Mouse (Mus musculus) right cerebral cortex, postnatal 4 days (tissue): ENCODE data around the gene Stk4.
A peak's percentile ranks its signal among the peaks of the same experiment; 100 is the strongest.

Experiments used
- DNase-seq: peaks from one replicate; pipeline ENCODE4 v3.0.0-alpha.2; 2022

Stk4 gene

DNA sequence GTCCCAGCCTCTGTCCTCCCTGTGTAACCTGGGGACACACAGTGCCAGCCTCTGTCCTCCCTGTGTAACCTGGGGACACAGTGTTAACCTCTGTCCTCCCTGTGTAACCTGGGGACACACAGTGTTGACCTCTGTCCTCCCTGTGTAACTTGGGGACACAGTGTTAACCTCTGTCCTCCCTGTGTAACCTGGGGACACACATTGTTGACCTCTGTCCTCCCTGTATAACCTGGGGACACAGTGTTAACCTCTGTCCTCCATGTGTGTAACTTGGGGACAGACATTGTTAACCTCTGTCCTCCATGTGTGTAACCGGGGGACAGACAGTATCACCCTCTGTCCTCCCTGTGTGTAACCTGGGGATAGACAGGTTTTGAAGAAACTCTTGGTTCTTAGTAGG, 61.5 kb downstream of the Stk4 start:
- no peak for DNase-seq

- DNase-seq, result peak; percentile 32
Observed at GRCm38 (mm10) chr2:164134563-164134962, 64.4 kb downstream of the Stk4 start.

DNA sequence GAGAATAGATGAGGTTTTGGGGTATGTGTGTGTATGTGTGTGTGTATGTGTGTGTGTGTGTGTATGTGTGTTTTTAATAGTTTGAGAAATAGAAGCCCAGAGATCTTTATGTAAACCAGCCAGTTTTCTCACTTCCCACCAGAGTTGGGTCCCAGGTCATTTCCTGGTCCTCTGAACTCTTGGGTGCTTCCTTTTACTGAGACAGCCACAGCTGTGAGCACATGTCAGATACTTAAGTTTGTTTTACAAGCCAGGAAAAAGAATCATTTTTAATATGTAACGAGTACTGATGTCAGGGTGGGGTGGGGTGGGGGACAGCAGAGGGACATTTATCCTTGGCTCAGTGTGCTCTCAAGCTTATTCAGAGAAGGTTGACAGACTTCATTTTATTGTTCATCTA, 65.2 kb downstream of the Stk4 start:
- no peak for DNase-seq

- no peak for DNase-seq
Observed at GRCm38 (mm10) chr2:164136393-164136792, 66.3 kb downstream of the Stk4 start.

- no peak for DNase-seq
Observed at GRCm38 (mm10) chr2:164137754-164138153, 67.6 kb downstream of the Stk4 start.

GRCm38 (mm10) chr2:164142021-164142420, 71.9 kb downstream of the Stk4 start:
- peak; percentile 35 for DNase-seq

- no peak for DNase-seq
Observed at GRCm38 (mm10) chr2:164144025-164144424, 73.9 kb downstream of the Stk4 start.

DNA sequence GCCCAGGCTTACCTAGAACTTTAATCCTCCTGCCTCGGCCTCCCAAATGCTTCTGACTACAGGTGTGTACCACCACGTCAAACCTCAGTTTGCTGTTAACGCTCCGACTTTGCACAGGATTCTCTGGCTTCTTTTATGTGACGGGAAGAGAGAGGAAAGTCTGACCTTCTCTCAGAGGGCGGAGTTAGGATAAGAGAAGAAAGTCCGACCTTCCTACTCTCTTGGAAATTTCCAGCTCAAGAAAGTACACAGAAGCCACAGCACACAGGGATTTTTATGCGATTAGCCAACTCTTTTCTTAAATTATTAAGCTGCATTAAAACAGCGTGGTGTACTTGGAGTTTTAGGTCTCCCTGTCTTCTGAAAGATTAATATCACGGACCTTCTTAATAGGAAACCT, 74.4 kb downstream of the Stk4 start:
- no peak for DNase-seq

- DNase-seq, result no peak
Observed at GRCm38 (mm10) chr2:164146556-164146955, 76.4 kb downstream of the Stk4 start.

- DNase-seq, result no peak
Observed at GRCm38 (mm10) chr2:164150086-164150760, 80.1 kb downstream of the Stk4 start.

DNA sequence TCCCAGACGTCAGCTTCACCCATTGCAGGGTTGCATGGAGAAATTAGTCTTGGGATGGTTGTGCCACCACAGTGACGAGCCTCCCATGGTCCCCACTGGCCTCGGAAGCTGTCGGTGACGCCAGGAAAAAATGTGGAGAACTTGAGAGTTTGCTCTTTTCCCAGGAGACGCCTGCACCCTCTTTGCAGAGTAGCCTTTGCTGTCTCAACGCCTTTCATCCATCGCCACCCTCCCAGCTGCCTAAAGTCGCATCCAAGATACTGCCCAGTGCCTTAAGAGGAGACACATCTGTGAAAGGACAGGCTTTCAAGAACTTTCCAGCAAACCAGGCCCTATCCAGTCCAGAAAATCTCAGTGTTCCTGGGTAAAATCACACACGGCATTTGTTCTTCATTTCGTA, 82.2 kb downstream of the Stk4 start:
- no peak for DNase-seq

DNA sequence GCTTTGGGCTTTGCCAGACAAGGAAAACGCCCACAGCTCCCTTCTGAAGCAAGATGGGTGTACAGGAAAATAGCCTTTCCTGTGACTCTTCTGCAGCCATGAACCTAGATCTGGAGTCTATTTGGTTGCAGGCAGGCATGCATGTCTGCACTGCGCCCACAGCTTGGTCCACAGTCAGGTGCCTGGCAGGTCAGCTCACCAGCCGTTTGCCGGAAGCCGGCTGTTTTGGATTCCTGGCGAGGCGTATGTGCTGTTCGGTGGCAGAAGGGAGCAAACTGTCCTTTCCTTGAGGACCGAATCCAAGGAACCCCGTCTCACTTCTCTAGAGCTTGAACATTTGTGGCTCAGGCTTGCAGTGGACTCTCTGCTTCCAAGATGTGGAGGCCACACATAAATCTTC, 83.9 kb downstream of the Stk4 start:
- DNase-seq, result no peak

DNA sequence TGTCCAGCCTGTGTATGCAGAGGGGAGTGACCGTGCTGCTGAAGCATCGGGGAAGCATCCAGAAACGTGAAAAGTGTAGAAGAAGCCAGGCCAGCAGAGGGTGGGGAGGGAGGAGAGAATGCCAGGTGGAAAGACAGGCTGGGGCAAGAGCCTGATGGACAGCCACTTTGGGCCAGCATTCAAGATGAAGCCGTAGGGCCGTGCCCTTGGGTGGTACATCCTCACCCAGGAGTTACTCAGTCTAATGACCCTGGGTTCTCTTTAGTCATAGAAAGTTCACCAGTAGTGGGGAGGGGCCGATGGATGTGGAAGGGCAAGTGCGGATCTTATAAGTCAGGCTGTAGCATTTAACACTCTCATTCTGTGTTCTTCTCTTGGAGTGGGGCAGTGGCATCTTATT, 86.0 kb downstream of the Stk4 start:
- no peak for DNase-seq

DNA sequence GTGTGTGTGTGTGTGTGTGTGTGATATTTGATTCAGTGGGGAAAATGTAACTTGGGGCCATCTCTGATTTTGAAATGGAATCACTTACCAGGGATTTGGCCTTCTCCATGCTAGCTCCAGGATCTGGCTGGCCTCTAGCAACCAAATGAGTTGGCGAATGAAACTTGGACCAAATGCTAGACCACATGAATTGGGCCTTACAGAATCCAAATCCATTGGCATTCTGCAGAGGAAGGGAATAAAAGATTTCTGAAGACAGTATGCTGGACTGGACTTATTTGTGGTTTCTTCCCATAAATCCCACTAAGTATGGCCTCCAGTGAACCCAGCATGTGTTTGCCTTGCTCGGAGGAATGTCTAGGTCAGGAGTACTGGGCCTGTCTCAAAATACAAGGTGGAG, 88.7 kb downstream of the Stk4 start:
- no peak for DNase-seq

DNA sequence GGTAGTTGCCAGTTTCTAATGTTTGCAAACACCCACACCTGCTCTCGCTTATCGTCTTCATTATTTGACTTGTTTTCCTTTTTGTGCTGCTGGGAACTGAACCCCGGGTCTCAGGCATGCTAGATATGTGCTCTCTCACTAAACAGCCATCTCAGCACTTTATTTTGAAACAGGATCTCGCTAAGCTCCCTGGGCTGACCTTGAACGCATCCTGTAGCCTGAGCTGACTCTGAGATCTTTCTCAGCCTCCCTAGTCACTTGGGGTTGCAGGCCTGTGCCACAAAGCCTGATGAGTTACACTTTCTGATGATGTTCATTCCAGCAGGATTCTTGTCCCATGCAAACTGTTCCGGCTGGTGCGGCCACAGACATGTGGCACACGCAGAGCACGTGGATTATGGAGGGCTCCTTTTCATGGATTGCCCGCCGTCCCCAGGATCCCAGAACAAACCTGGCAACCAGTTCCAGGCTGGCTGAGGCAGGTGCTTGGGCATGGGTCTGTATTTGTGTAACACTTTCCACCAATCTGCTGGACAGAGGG, 91.5 kb downstream of the Stk4 start:
- no peak for DNase-seq

GRCm38 (mm10) chr2:164164941-164165340, 94.8 kb downstream of the Stk4 start:
- DNase-seq, result no peak

GRCm38 (mm10) chr2:164167752-164168570, 97.8 kb downstream of the Stk4 start:
- no peak for DNase-seq

GRCm38 (mm10) chr2:164168571-164168946, 98.4 kb downstream of the Stk4 start:
- DNase-seq, result peak; percentile 63

DNA sequence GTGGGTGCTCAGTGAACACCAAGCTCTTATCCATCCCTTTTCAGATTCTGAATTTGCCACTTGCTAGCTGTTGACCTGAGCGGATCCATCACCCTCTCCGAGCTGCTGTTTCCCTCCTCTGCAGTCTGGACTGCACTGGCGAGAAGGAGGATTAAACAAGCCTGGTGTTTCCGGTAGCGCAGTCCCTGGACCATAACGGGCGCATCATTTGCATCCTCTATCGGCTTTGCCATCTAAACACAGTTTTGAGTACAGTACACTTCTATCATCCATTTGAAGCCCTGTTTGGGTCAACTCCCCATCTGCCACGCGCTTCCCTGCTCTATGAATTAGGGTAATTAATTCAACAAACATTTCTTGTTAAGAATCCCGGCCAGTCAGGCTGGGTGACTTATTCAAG, 100.2 kb downstream of the Stk4 start:
- DNase-seq, result no peak

- no peak for DNase-seq
Observed at GRCm38 (mm10) chr2:164170902-164171301, 100.8 kb downstream of the Stk4 start, which contains the start of gene Kcns1. Gene Kcns1 (minus strand): TSS chr2:164171113.

- no peak for DNase-seq
Observed at GRCm38 (mm10) chr2:164173394-164173793, 103.3 kb downstream of the Stk4 start.

DNA sequence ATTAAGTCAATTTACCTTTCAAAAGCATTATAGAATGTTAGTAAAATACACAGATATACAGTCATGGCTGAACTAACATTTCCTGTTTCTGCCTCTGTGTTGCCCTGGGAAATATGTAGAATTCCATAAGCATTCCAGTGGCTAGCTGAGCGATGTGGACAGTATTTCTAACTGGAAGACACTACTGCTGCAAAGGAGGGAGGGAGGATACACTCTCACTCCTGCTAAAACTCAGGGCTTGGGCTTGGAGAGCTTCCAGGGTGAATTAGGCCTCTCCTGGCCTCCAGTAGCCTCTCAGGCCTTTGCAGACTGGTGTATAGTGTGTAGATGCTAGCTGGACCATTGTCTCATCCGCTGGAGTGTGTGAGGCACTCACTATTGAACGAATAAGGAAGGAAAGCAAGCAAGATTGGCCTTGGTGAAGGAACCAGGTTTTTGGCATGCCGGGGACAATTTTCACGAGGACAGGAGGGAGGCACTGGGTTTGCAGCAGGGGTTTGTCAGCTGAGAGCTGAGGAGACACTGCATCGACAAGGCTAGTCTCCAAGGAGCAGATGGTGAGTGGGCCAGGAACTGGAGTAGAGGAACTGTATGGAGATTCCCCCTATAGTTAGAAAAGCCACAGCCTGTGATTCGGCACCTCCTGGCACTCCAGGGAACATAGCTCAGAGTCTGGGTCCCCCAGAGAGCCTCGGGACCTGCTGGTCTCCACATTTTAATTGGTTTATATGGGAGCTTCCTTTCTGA, 104.7 kb downstream of the Stk4 start:
- no peak for DNase-seq

GRCm38 (mm10) chr2:164175850-164176249, 105.7 kb downstream of the Stk4 start:
- no peak for DNase-seq
